In genomic region chr7:45710477-45711191, GRCm38 (mm10) we compare ENCODE assay signal across 9 mouse cellular contexts. TPM values are rescaled to one million over a fixed set of nuclear protein-coding genes. Genes with fewer than 3 reads are reported as not detected.
A peak's percentile ranks its signal among the peaks of the same experiment; 100 is the strongest.
DNase-seq lines count a peak whose midpoint lies in the region; ATAC-seq and TF ChIP-seq lines count a peak whose summit lies in the region.
"Had no signal": no experiment of that assay in that cellular context is flagged by ENCODE, and none has a peak within 500 bp of the region (broad histone marks: within the 10 kb centered on the region; RNA-seq: fewer than 3 reads in every experiment).

No protein-coding gene starts in this region.

- H3K9ac ChIP-seq in forebrain, embryonic 13.5 days, result no peak overlapping the region
- no peak overlapping the region for H3K9ac ChIP-seq in forebrain, embryonic 16.5 days (replicated peaks; ENCODE audit: low read depth, low read length)
- H3K9ac ChIP-seq: lung, embryonic 14.5 days had no signal

- no peak for ATAC-seq in forebrain, embryonic 13.5 days
- no peak for ATAC-seq in forebrain, embryonic 16.5 days

- peak; percentile 44 for DNase-seq in kidney, adult 2 months
- DNase-seq in kidney, postnatal 14 days, result no peak
- DNase-seq in thymus, postnatal 4 days, result peak; percentile 17
- DNase-seq in thymus, adult 2 months, result no peak
- no peak for DNase-seq in frontal cortex, postnatal 25 days (ENCODE audit: low spot score in 2 of 2)
- DNase-seq: lung, embryonic 14.5 days; thymus, adult 18-20 months had no signal

- H3K27ac ChIP-seq in forebrain, embryonic 13.5 days, result peak overlapping the region; percentile 65; the same call in 1 of the 2 replicates
- H3K27ac ChIP-seq in forebrain, embryonic 16.5 days (ENCODE audit: low read length), result no peak overlapping the region
- H3K27ac ChIP-seq in kidney, adult 2 months (ENCODE audit: insufficient read depth, low read depth, low read length), result no peak overlapping the region
- H3K27ac ChIP-seq in thymus, adult 2 months (ENCODE audit: control insufficient read depth, insufficient read depth, low read length), result no peak overlapping the region

- no peak overlapping the region for H3K4me3 ChIP-seq in forebrain, embryonic 13.5 days
- H3K4me3 ChIP-seq in forebrain, embryonic 16.5 days (replicated peaks; ENCODE audit: low read length), result no peak overlapping the region
- H3K4me3 ChIP-seq in kidney, adult 2 months (ENCODE audit: insufficient read depth, low read depth, low read length), result no peak overlapping the region
- no peak overlapping the region for H3K4me3 ChIP-seq in thymus, adult 2 months (ENCODE audit: control insufficient read depth, insufficient read depth, low read length)

- WGBS in forebrain, embryonic 13.5 days, result 94% methylated on average over 20 of the region's 20 CpGs
- 93% methylated on average over 20 of the region's 20 CpGs for WGBS in forebrain, embryonic 16.5 days
- 82% methylated on average over 20 of the region's 20 CpGs for WGBS in kidney, adult 2 months
- 94% methylated on average over 20 of the region's 20 CpGs for WGBS in thymus, adult 2 months

- TF ChIP-seq CTCF in kidney, adult 2 months (conservative IDR thresholded peaks at IDR 0.05; ENCODE audit: insufficient read depth, insufficient read length, low read depth, low read length), result no peak
- no peak for TF ChIP-seq CTCF in thymus, adult 2 months (IDR thresholded peaks at IDR 0.05; ENCODE audit: borderline replicate concordance, control insufficient read depth, extremely low read depth, insufficient read depth, low read length, poor library complexity)

- no peaks in the 10 kb centered on the region for H3K27me3 ChIP-seq in forebrain, embryonic 13.5 days
- no peaks in the 10 kb centered on the region for H3K27me3 ChIP-seq in forebrain, embryonic 16.5 days (replicated peaks; ENCODE audit: control insufficient read depth, insufficient read depth, low read length)
- H3K27me3 ChIP-seq in kidney, adult 2 months (replicated peaks; ENCODE audit: control insufficient read depth, insufficient read depth, low read length), result no peaks in the 10 kb centered on the region
- no peaks in the 10 kb centered on the region for H3K27me3 ChIP-seq in thymus, adult 2 months (ENCODE audit: control insufficient read depth, insufficient read depth, low read length)

- peak; percentile 90 for TF ChIP-seq POLR2A in kidney, adult 2 months (IDR thresholded peaks at IDR 0.05; ENCODE audit: low read depth, low read length)
- no peak for TF ChIP-seq POLR2A in thymus, adult 2 months (IDR thresholded peaks at IDR 0.05; ENCODE audit: control insufficient read depth, extremely low read depth, insufficient read depth, low read length, poor library complexity)

- H3K9me3 ChIP-seq in forebrain, embryonic 13.5 days (replicated peaks), result no peaks in the 10 kb centered on the region
- H3K9me3 ChIP-seq in forebrain, embryonic 16.5 days (ENCODE audit: control insufficient read depth, low read length), result no peaks in the 10 kb centered on the region

- H3K4me1 ChIP-seq in forebrain, embryonic 13.5 days, result peaks cover 63% of the 10 kb centered on the region
- peaks cover 52% of the 10 kb centered on the region for H3K4me1 ChIP-seq in forebrain, embryonic 16.5 days (replicated peaks; ENCODE audit: control insufficient read depth, insufficient read depth, low read length)
- H3K4me1 ChIP-seq in kidney, adult 2 months (ENCODE audit: control insufficient read depth, insufficient read depth, low read length), result peaks cover 42% of the 10 kb centered on the region
- H3K4me1 ChIP-seq in thymus, adult 2 months (replicated peaks; ENCODE audit: control insufficient read depth, insufficient read depth, low read length), result peaks cover 41% of the 10 kb centered on the region

- H3K36me3 ChIP-seq in forebrain, embryonic 13.5 days (ENCODE audit: poor library complexity, severe bottlenecking), result peaks cover 40% of the 10 kb centered on the region
- H3K36me3 ChIP-seq in forebrain, embryonic 16.5 days (ENCODE audit: control insufficient read depth, insufficient read depth), result peaks cover 29% of the 10 kb centered on the region
- H3K36me3 ChIP-seq in kidney, adult 2 months (ENCODE audit: control insufficient read depth, insufficient read depth, low read length), result peaks cover 16% of the 10 kb centered on the region; the same call in 1 of the 2 replicates
- peaks cover 8% of the 10 kb centered on the region for H3K36me3 ChIP-seq in thymus, adult 2 months (ENCODE audit: control insufficient read depth, insufficient read depth, low read length)

- no peak overlapping the region for H3K4me2 ChIP-seq in forebrain, embryonic 13.5 days
- H3K4me2 ChIP-seq in forebrain, embryonic 16.5 days (ENCODE audit: low read length), result no peak overlapping the region
- H3K4me2 ChIP-seq: lung, embryonic 14.5 days had no signal

RNA-seq across cellular contexts. Expression of gene Rpl18, which starts 4.6 kb away (rescaled TPM):
- 808 and 823 TPM in 2 replicates for polyA plus RNA-seq in forebrain, embryonic 13.5 days (2015; fragmentation: Nextera tagmentation; extraction: Ambion mirVana)
- 567 and 579 TPM in 2 replicates for polyA plus RNA-seq in forebrain, embryonic 16.5 days (2015; fragmentation: Nextera tagmentation; extraction: Ambion mirVana)
- polyA plus RNA-seq in kidney, adult 2 months (2012; rRNA removed), result 955 and 1,014 TPM in 2 replicates
- polyA plus RNA-seq in thymus, adult 2 months (2012; rRNA removed), result 2,384 and 2,707 TPM in 2 replicates

RNA-seq across cellular contexts. Expression of gene Dbp, which starts 5.7 kb away (rescaled TPM):
- polyA plus RNA-seq in forebrain, embryonic 13.5 days (2015; fragmentation: Nextera tagmentation; extraction: Ambion mirVana), result 2.5 and 3.0 TPM in 2 replicates
- polyA plus RNA-seq in forebrain, embryonic 16.5 days (2015; fragmentation: Nextera tagmentation; extraction: Ambion mirVana), result 4.1 and 4.3 TPM in 2 replicates
- polyA plus RNA-seq in kidney, adult 2 months (2012; rRNA removed), result 106 and 116 TPM in 2 replicates
- 28.2 and 31.3 TPM in 2 replicates for polyA plus RNA-seq in thymus, adult 2 months (2012; rRNA removed)

RNA-seq across cellular contexts. Expression of gene Sphk2, which starts 7.2 kb away (rescaled TPM):
- 25.3 and 29.7 TPM in 2 replicates for polyA plus RNA-seq in forebrain, embryonic 13.5 days (2015; fragmentation: Nextera tagmentation; extraction: Ambion mirVana)
- 29.9 and 31.1 TPM in 2 replicates for polyA plus RNA-seq in forebrain, embryonic 16.5 days (2015; fragmentation: Nextera tagmentation; extraction: Ambion mirVana)
- polyA plus RNA-seq in kidney, adult 2 months (2012; rRNA removed), result 57.2 and 68.3 TPM in 2 replicates
- polyA plus RNA-seq in thymus, adult 2 months (2012; rRNA removed), result 87.4 and 88.1 TPM in 2 replicates

RNA-seq across cellular contexts. Expression of gene Fam83e, which starts 10.4 kb away (rescaled TPM):
- polyA plus RNA-seq in forebrain, embryonic 13.5 days (2015; fragmentation: Nextera tagmentation; extraction: Ambion mirVana), result 1.3 TPM in 2 replicates
- 0.60 and 1.1 TPM in 2 replicates for polyA plus RNA-seq in forebrain, embryonic 16.5 days (2015; fragmentation: Nextera tagmentation; extraction: Ambion mirVana)
- polyA plus RNA-seq in kidney, adult 2 months (2012; rRNA removed), result 0.19 and 0.35 TPM in 2 replicates
- 1.5 and 1.7 TPM in 2 replicates for polyA plus RNA-seq in thymus, adult 2 months (2012; rRNA removed)

RNA-seq across cellular contexts. Expression of gene Car11, which starts 11.0 kb away (rescaled TPM):
- 14.9 and 19.8 TPM in 2 replicates for polyA plus RNA-seq in forebrain, embryonic 13.5 days (2015; fragmentation: Nextera tagmentation; extraction: Ambion mirVana)
- 40.1 and 64.4 TPM in 2 replicates for polyA plus RNA-seq in forebrain, embryonic 16.5 days (2015; fragmentation: Nextera tagmentation; extraction: Ambion mirVana)
- polyA plus RNA-seq in kidney, adult 2 months (2012; rRNA removed), result 8.1 and 8.3 TPM in 2 replicates
- polyA plus RNA-seq in thymus, adult 2 months (2012; rRNA removed), result 2.2 and 2.7 TPM in 2 replicates

Comparison
In these comparisons a context has a peak if more than half of its experiments do, and no peak if none do; other contexts are left out.
1. DNase-seq: peak in kidney, adult 2 months (single experiment) and thymus, postnatal 4 days (single experiment); none in kidney, postnatal 14 days (single experiment), thymus, adult 2 months (single experiment) and frontal cortex, postnatal 25 days (0 of 2).